Mouse (Mus musculus) cerebellum, adult 2 months (tissue): ENCODE data around the gene Rab5a.

Source experiments
- CTCF ChIP-seq: fragments of 200-500 bp; IDR thresholded peaks from 2 replicates; pipeline ENCODE4 v1.5.1; 2011; ENCODE audit warnings: low read depth, mild to moderate bottlenecking, control low read depth, low read length, moderate library complexity, borderline replicate concordance; ENCODE audit not compliant: insufficient read depth
- POLR2A ChIP-seq: fragments of 200-500 bp; IDR thresholded peaks from 2 replicates; pipeline ENCODE4 v1.6.1; 2011; ENCODE audit warnings: low read length, control low read depth, borderline replicate concordance; ENCODE audit not compliant: insufficient read depth

DNA sequence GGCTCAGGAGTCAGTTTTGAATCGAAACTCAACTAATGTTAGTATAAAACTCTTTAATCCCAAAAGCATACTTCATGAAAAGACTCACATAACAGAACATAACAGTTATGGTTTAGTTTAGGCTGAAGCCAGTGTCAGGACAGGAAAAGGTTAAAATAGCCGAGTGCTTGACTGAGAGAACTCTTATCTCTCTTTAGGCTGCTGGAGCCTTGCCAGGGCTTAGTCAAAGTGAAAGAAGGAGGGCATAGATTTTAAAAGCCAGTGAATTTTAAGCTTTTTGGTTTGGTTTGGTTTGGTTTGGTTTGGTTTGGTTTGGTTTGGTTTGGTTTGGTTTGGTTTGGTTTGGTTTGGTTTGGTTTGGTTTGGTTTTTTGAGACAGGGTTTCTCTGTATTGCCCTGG lies 53.4 kb downstream of the Rab5a start:
- TF ChIP-seq CTCF: no peak
- no peak for TF ChIP-seq POLR2A
